Mouse (Mus musculus): ENCODE measurements around the gene Tsc22d1. TPM values are rescaled to one million over a fixed set of nuclear protein-coding genes. Genes with fewer than 3 reads are reported as not detected.

Gene Tsc22d1
- total and polyA plus RNA-seq, 2 experiments from 2014 or later, result 170 to 241 TPM

GRCm38 (mm10) chr14:76527758-76528313 lies 113.1 kb downstream of the Tsc22d1 start:
- Histone ChIP-seq H3K4me3 (ENCODE audit: low read depth, low read length) (no peak overlapping the region), H3K9me3 (replicated peaks; ENCODE audit: control insufficient read depth, low read length) (no peaks in the 10 kb centered on the region), H3K36me3 (replicated peaks; ENCODE audit: control insufficient read depth, insufficient read depth, low read length) (no peaks in the 10 kb centered on the region), H3K9ac (replicated peaks; ENCODE audit: low read depth, low read length) (no peak overlapping the region), H3K4me2 (ENCODE audit: low read depth, low read length) (no peak overlapping the region), H3K4me1 (ENCODE audit: control insufficient read depth, insufficient read depth) (peaks cover 11% of the 10 kb centered on the region; the same call in 1 of the 2 replicates), H3K27ac (ENCODE audit: low read depth) (no peak overlapping the region; the same call in 1 of the 2 replicates), H3K27me3 (ENCODE audit: control insufficient read depth, insufficient read depth, low read length) (no peaks in the 10 kb centered on the region)
- no peak for ATAC-seq (ENCODE audit: insufficient read depth, low read depth)
- TF ChIP-seq EP300 (IDR thresholded peaks at IDR 0.05; ENCODE audit: low read depth) (no peak), CTCF (IDR thresholded peaks at IDR 0.05; ENCODE audit: low read depth) (no peak)
- DNase-seq (ENCODE audit: low spot score), result no peak
- WGBS, result 69% methylated on average over 9 of the region's 9 CpGs

- H3K9me3 ChIP-seq (replicated peaks; ENCODE audit: control insufficient read depth, low read length), result no peaks in the 10 kb centered on the region
- H3K4me3 ChIP-seq (ENCODE audit: low read depth, low read length), result no peak overlapping the region
- no peak overlapping the region for H3K9ac ChIP-seq (replicated peaks; ENCODE audit: low read depth, low read length)
- no peaks in the 10 kb centered on the region for H3K36me3 ChIP-seq (replicated peaks; ENCODE audit: control insufficient read depth, insufficient read depth, low read length)
- ATAC-seq (ENCODE audit: insufficient read depth, low read depth), result 0 out of 2 replicates have a peak, but pooled peaks have one; percentile 14
- DNase-seq (ENCODE audit: low spot score), result no peak
- TF ChIP-seq EP300 (IDR thresholded peaks at IDR 0.05; ENCODE audit: low read depth) (no peak), CTCF (IDR thresholded peaks at IDR 0.05; ENCODE audit: low read depth) (no peak)
- H3K27me3 ChIP-seq (ENCODE audit: control insufficient read depth, insufficient read depth, low read length), result no peaks in the 10 kb centered on the region
- WGBS, result 46% methylated on average over 5 of the region's 5 CpGs
- H3K4me1 ChIP-seq (ENCODE audit: control insufficient read depth, insufficient read depth), result peaks cover 18% of the 10 kb centered on the region
- no peak overlapping the region; the same call in 1 of the 2 replicates for H3K27ac ChIP-seq (ENCODE audit: low read depth)
- H3K4me2 ChIP-seq (ENCODE audit: low read depth, low read length), result no peak overlapping the region
Observed at GRCm38 (mm10) chr14:76528641-76529040, 113.9 kb downstream of the Tsc22d1 start.

- Histone ChIP-seq H3K4me1 (ENCODE audit: control insufficient read depth, insufficient read depth) (peaks cover 18% of the 10 kb centered on the region), H3K9me3 (replicated peaks; ENCODE audit: control insufficient read depth, low read length) (no peaks in the 10 kb centered on the region), H3K9ac (replicated peaks; ENCODE audit: low read depth, low read length) (no peak overlapping the region), H3K4me2 (ENCODE audit: low read depth, low read length) (no peak overlapping the region), H3K27ac (ENCODE audit: low read depth) (no peak overlapping the region), H3K27me3 (ENCODE audit: control insufficient read depth, insufficient read depth, low read length) (no peaks in the 10 kb centered on the region), H3K4me3 (ENCODE audit: low read depth, low read length) (no peak overlapping the region), H3K36me3 (replicated peaks; ENCODE audit: control insufficient read depth, insufficient read depth, low read length) (no peaks in the 10 kb centered on the region)
- no peak for DNase-seq (ENCODE audit: low spot score)
- ATAC-seq (ENCODE audit: insufficient read depth, low read depth), result no peak
- TF ChIP-seq EP300 (IDR thresholded peaks at IDR 0.05; ENCODE audit: low read depth) (no peak), CTCF (IDR thresholded peaks at IDR 0.05; ENCODE audit: low read depth) (no peak)
- WGBS, result 90% methylated on average over 7 of the region's 7 CpGs
Observed at GRCm38 (mm10) chr14:76531027-76531660, 116.4 kb downstream of the Tsc22d1 start.

GRCm38 (mm10) chr14:76532257-76533169 lies 117.8 kb downstream of the Tsc22d1 start:
- H3K4me2 ChIP-seq (ENCODE audit: low read depth, low read length), result peak overlapping the region; percentile 46
- H3K4me3 ChIP-seq (ENCODE audit: low read depth, low read length), result no peak overlapping the region
- peaks cover 8% of the 10 kb centered on the region; the same call in 1 of the 2 replicates for H3K4me1 ChIP-seq (ENCODE audit: control insufficient read depth, insufficient read depth)
- 34% methylated on average over 20 of the region's 20 CpGs for WGBS
- H3K36me3 ChIP-seq (replicated peaks; ENCODE audit: control insufficient read depth, insufficient read depth, low read length), result no peaks in the 10 kb centered on the region
- no peak for DNase-seq (ENCODE audit: low spot score)
- no peak for TF ChIP-seq CTCF (IDR thresholded peaks at IDR 0.05; ENCODE audit: low read depth)
- ATAC-seq (ENCODE audit: insufficient read depth, low read depth), result peak; percentile 76
- no peak overlapping the region for H3K27ac ChIP-seq (ENCODE audit: low read depth)
- no peak overlapping the region for H3K9ac ChIP-seq (replicated peaks; ENCODE audit: low read depth, low read length)
- no peaks in the 10 kb centered on the region for H3K9me3 ChIP-seq (replicated peaks; ENCODE audit: control insufficient read depth, low read length)
- no peaks in the 10 kb centered on the region for H3K27me3 ChIP-seq (ENCODE audit: control insufficient read depth, insufficient read depth, low read length)

GRCm38 (mm10) chr14:76533170-76533815 lies 118.5 kb downstream of the Tsc22d1 start:
- TF ChIP-seq EP300 (IDR thresholded peaks at IDR 0.05; ENCODE audit: low read depth) (no peak), CTCF (IDR thresholded peaks at IDR 0.05; ENCODE audit: low read depth) (no peak)
- Histone ChIP-seq H3K27me3 (ENCODE audit: control insufficient read depth, insufficient read depth, low read length) (no peaks in the 10 kb centered on the region), H3K27ac (ENCODE audit: low read depth) (no peak overlapping the region), H3K9me3 (replicated peaks; ENCODE audit: control insufficient read depth, low read length) (no peaks in the 10 kb centered on the region), H3K4me1 (ENCODE audit: control insufficient read depth, insufficient read depth) (peaks cover 8% of the 10 kb centered on the region; the same call in 1 of the 2 replicates), H3K9ac (replicated peaks; ENCODE audit: low read depth, low read length) (no peak overlapping the region), H3K4me3 (ENCODE audit: low read depth, low read length) (no peak overlapping the region), H3K4me2 (ENCODE audit: low read depth, low read length) (peak overlapping the region; percentile 46), H3K36me3 (replicated peaks; ENCODE audit: control insufficient read depth, insufficient read depth, low read length) (no peaks in the 10 kb centered on the region)
- DNase-seq (ENCODE audit: low spot score), result no peak
- ATAC-seq (ENCODE audit: insufficient read depth, low read depth), result no peak
- WGBS, result 24% methylated on average over 10 of the region's 10 CpGs
